Mouse (Mus musculus) bone marrow macrophage, adult 2 months (primary cell): Measurements from ENCODE around the gene Trub2.

ENCODE experiments used
- CTCF ChIP-seq: IDR thresholded peaks from 2 replicates; pipeline ENCODE4 v1.5.1; 2012; ENCODE audit warnings: low read depth, mild to moderate bottlenecking, low read length, moderate library complexity
- POLR2A ChIP-seq: IDR thresholded peaks from 2 replicates; pipeline ENCODE4 v1.6.1; 2012; ENCODE audit warnings: mild to moderate bottlenecking, low read depth, low read length, borderline replicate concordance

- TF ChIP-seq CTCF (no peak), POLR2A (no peak)
These were observed 31.1 kb upstream of the Trub2 start for GRCm38 (mm10) chr2:29819363-29819762.
